ENCODE assay signal across 8 mouse cellular contexts in the genomic region with DNA sequence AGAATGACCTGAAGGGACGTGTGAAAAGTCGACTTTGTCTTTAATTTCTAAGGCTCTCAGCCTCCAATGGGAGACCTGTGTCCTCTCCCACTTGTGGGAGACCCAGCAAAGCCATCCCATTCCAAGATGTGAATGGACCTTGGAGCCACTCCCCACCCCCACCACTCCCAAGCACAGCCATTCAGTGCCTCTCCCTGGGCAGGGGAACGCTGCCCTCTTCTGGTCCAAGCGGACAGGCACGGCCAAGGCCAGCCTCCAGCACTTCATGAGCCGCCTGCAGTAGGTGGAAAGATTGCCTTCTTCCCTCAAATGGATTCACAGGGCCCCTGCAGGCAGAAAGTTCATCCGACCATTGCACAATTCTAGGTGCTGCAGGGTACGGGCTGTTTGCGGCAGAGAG.
A peak's percentile ranks its signal among the peaks of the same experiment; 100 is the strongest.
DNase-seq lines count a peak whose midpoint lies in the region; ATAC-seq and TF ChIP-seq lines count a peak whose summit lies in the region.

No protein-coding gene starts in this region.

- POLR2A ChIA-PET in Patski (lab: Charles Lee) = no interaction called here

- peaks cover 60% of the 10 kb centered on the region for H3K4me1 ChIP-seq in limb, embryonic 10.5 days

- in situ Hi-C loops in Patski (cut with MboI; ENCODE audit: low pct_unique_long_range_greater_than_20kb) = loop anchor here (10.0 to 25.0 kb wide), 3 partner anchors 204 to 521 kb away; a partner anchor contains a TSS

- intact Hi-C loops in heart, postnatal 25 days (cut with DNase I) = loop anchor here (10.0 kb wide), 1 partner anchor 214 kb away; a partner anchor contains a TSS

- H3K9me3 ChIP-seq in limb, embryonic 10.5 days (replicated peaks) = no peaks in the 10 kb centered on the region

- H3K36me3 ChIP-seq in limb, embryonic 10.5 days = no peaks in the 10 kb centered on the region

- peak; percentile 83 for ATAC-seq in Patski

- DNase-seq in heart, adult 18-20 months = peak; percentile 4 to 29
- DNase-seq in heart, postnatal 25 days (ENCODE audit: low spot score) = no peak
- DNase-seq in Patski (ENCODE audit: low read depth, low spot score) = no peak
- DNase-seq in fibroblast of lung, adult 2 months (ENCODE audit: low read depth) = peak; percentile 14
- DNase-seq in hindlimb bud, embryonic 11.5 days (ENCODE audit: extremely low spot score, low read depth, low spot score) = peak; percentile 44
- peak; percentile 88 for DNase-seq in limb, embryonic 10.5 days (ENCODE audit: low spot score)
- DNase-seq in retina, postnatal 7 days (ENCODE audit: low read depth, low spot score) = peak; percentile 27
- DNase-seq in gastrocnemius, adult 8-10 months (ENCODE audit: low spot score in 2 of 2) = no peak

- H3K27me3 ChIP-seq in Patski = peaks cover 19% of the 10 kb centered on the region
- peaks cover 66% of the 10 kb centered on the region for H3K27me3 ChIP-seq in limb, embryonic 10.5 days (ENCODE audit: low read depth, poor library complexity, severe bottlenecking)

- H3K4me3 ChIP-seq in limb, embryonic 10.5 days = no peak overlapping the region

- H3K27ac ChIP-seq in limb, embryonic 10.5 days = 0 out of 2 replicates have a peak overlapping the region, but pooled peaks have one; percentile 1

- TF ChIP-seq CTCF in Patski (IDR thresholded peaks at IDR 0.05) = peak; percentile 85

- whole genome bisulfite sequencing in limb, embryonic 10.5 days = 7% methylated on average over 9 of the region's 9 CpGs

- CTCF ChIA-PET in Patski (lab: Charles Lee) = interaction anchor here (1.0 to 1.9 kb wide), 7 partner anchors 14 to 284 kb away, joined by 3 to 5 read pairs (median 3); no protein-coding TSS in a partner anchor

Comparison
In these comparisons a context has a peak if more than half of its experiments do, and no peak if none do; other contexts are left out.
1. DNase-seq: peak in heart, adult 18-20 months (2 of 2), fibroblast of lung, adult 2 months (single experiment), hindlimb bud, embryonic 11.5 days (single experiment), limb, embryonic 10.5 days (single experiment) and retina, postnatal 7 days (single experiment); none in heart, postnatal 25 days (single experiment), Patski (single experiment) and gastrocnemius, adult 8-10 months (0 of 2).